Mouse (Mus musculus): ENCODE data around the gene Tacc3. TPM values are rescaled to one million over a fixed set of nuclear protein-coding genes. Genes with fewer than 3 reads are reported as not detected.

Gene Tacc3
- polyA plus RNA-seq, 1 experiment from 2014 or later, result 205 TPM

DNA sequence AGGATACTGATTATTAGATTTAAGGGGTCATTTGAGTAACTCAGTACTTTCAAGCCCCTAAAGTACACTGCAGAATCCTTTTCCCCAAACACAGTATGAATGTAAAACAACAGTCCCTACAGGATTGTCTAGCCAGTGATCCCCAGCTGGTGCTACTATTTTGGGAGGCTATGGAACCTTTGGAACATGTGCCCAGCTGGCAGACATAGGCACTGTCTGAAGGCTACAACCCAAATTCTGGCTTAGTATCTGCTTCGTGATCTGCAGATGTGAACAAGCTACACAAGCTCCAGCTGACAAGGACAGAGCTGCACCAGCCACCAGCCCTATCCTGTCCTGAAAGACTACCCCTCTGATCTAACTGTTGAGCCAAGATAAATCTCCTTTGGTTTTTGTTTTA, 25.4 kb upstream of the Tacc3 start:
- H3K27me3 ChIP-seq, result no peaks in the 10 kb centered on the region
- peaks cover 7% of the 10 kb centered on the region; the same call in 1 of the 2 replicates for H3K36me3 ChIP-seq
- WGBS, result 88% methylated on average over 1 of the region's 1 CpGs
- no peak overlapping the region for H3K4me2 ChIP-seq (replicated peaks)
- peaks cover 15% of the 10 kb centered on the region for H3K4me1 ChIP-seq
- ATAC-seq (ENCODE audit: low FRiP score, low read depth), result no peak
- no peak overlapping the region for H3K9ac ChIP-seq (replicated peaks)
- H3K4me3 ChIP-seq, result no peak overlapping the region
- H3K27ac ChIP-seq (replicated peaks), result no peak overlapping the region
- H3K9me3 ChIP-seq, result no peaks in the 10 kb centered on the region

DNA sequence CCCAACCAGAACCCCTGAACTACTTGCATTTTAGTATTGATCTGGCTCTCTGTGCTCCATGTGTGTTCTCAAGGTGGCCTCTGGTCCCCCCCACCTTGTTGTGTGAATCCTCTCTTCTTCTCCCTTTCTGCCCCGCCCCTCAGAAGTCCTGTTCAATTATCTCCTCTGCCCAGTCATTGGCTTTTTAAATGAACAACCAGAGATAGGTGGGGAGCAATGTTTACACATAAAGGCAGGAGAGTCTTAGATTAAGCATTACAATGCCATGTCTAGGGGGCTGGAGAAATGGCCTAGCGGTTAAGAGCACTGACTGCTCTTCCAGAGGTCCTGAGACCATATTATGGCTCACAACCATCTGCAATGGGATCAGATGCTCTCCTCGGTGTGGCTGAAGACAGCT, 22.6 kb upstream of the Tacc3 start:
- Histone ChIP-seq H3K36me3 (peaks cover 31% of the 10 kb centered on the region; the same call in 1 of the 2 replicates), H3K4me3 (no peak overlapping the region), H3K4me2 (replicated peaks) (no peak overlapping the region), H3K4me1 (no peaks in the 10 kb centered on the region), H3K9me3 (no peaks in the 10 kb centered on the region), H3K9ac (replicated peaks) (no peak overlapping the region), H3K27ac (replicated peaks) (no peak overlapping the region), H3K27me3 (no peaks in the 10 kb centered on the region)
- WGBS, result 93% methylated on average over 3 of the region's 3 CpGs
- no peak for ATAC-seq (ENCODE audit: low FRiP score, low read depth)

DNA sequence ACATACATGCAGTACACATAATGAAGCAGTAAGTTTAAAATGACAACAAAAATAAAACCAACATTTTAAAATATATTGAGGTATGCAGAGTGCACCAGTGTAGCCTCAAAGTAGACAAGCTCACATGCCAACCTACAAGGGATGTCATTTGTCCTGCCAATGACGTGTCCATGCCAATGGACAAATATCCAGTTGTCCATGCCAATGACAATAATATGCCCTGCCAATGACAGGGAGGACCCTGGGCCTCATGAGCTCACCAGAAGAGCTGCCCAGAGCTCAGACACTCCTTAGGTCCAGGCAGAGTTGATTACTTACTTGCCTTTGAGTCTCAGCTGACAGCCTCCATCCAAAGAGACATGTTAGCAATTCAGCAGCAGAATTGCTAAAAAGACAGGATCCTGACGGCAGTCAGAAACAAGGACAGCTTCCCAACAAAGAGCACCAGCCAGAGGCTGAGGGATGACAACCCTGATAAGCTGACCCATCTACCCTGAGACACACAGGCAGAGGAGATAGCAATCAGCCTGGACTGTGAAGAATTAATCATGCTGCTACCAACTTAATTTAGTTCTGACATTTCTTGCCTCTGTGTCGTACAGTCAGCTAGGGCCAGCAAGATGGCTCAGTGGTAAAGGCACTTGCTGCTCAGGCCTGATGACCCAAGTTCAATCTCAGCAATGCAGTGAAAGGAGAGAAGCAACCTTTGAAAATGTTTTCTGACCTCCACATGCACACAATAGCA, 20.1 kb upstream of the Tacc3 start:
- 0 out of 2 replicates have a peak overlapping the region, but pooled peaks have one; percentile 20 for H3K27ac ChIP-seq (replicated peaks)
- H3K4me3 ChIP-seq, result no peak overlapping the region
- ATAC-seq (ENCODE audit: low FRiP score, low read depth), result no peak
- no peak overlapping the region for H3K9ac ChIP-seq (replicated peaks)
- no peaks in the 10 kb centered on the region for H3K9me3 ChIP-seq
- no peaks in the 10 kb centered on the region for H3K27me3 ChIP-seq
- H3K36me3 ChIP-seq, result peaks cover 52% of the 10 kb centered on the region
- no peak overlapping the region for H3K4me2 ChIP-seq (replicated peaks)
- 82% methylated on average over 3 of the region's 3 CpGs for WGBS
- no peaks in the 10 kb centered on the region for H3K4me1 ChIP-seq

DNA sequence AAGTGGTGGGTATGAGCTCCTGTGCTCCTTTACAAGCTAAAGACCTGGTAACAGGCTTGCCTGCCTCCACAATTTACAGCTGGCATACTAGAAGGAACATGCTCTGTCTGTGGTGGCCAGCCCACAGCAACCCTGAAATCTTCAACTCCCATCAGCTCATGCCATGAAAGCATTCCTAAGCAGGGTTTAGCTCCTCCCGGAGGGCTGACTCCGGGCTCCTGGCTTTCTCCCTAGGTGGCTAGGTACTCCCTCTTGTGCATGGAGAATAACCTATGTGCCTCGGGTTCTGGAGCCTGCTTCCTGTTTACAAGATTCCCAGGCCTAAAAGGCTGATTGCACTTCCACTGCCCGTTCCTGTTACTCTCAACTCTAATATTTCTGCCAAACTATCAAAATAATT, 19.1 kb upstream of the Tacc3 start:
- Histone ChIP-seq H3K9ac (replicated peaks) (no peak overlapping the region), H3K36me3 (peaks cover 62% of the 10 kb centered on the region), H3K4me3 (no peak overlapping the region), H3K4me2 (replicated peaks) (no peak overlapping the region), H3K4me1 (no peaks in the 10 kb centered on the region), H3K9me3 (no peaks in the 10 kb centered on the region), H3K27me3 (no peaks in the 10 kb centered on the region), H3K27ac (replicated peaks) (no peak overlapping the region)
- no peak for ATAC-seq (ENCODE audit: low FRiP score, low read depth)
- WGBS, result 75% methylated on average over 4 of the region's 4 CpGs

DNA sequence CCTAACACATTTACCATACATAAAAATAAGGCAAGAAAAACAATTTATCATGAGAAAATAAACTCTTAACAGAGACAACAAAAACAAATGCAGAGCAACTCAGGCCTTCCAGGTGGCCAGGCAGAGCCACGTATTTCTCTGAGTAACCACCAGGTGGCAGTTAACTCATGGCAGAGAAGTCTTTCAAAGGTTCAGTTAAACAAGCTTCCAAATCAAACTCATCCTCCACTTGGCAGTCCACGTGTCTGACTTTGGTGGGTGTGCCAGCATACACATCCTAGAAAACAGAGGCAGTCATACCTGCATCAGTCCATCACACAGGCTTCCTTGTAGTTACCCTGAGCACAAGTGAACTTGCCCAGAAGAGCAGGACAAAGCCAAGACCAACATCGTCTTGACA, 17.3 kb upstream of the Tacc3 start:
- Histone ChIP-seq H3K9me3 (no peaks in the 10 kb centered on the region), H3K4me1 (no peaks in the 10 kb centered on the region), H3K27me3 (no peaks in the 10 kb centered on the region), H3K9ac (replicated peaks) (no peak overlapping the region), H3K36me3 (peaks cover 70% of the 10 kb centered on the region), H3K4me3 (no peak overlapping the region), H3K27ac (replicated peaks) (no peak overlapping the region), H3K4me2 (replicated peaks) (no peak overlapping the region)
- ATAC-seq (ENCODE audit: low FRiP score, low read depth), result no peak
- WGBS, result 43% methylated on average over 3 of the region's 3 CpGs

DNA sequence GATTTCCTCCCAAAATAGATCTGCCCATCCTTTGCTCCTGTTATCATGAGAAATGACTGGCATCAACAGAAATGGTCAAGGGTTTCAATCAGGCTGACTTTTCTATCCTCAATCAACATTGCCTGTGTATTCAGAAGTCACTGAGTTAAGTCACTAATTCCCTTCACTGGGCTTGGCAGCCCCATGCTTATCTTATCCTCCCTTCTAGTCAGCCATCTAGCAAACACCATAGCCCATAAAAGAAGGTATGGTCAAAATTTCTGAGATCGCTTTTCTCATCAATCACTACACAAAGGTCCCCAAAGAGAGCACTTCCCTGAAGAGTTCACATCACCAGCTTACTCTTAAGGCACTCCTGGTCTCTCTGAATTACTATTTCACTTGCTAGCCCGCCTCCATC, 6.9 kb upstream of the Tacc3 start:
- Histone ChIP-seq H3K4me2 (replicated peaks) (peak overlapping the region; percentile 77), H3K9me3 (no peaks in the 10 kb centered on the region), H3K4me1 (peaks cover 29% of the 10 kb centered on the region), H3K4me3 (peak overlapping the region; percentile 82), H3K27me3 (no peaks in the 10 kb centered on the region), H3K27ac (replicated peaks) (peak overlapping the region; percentile 97), H3K9ac (replicated peaks) (peak overlapping the region; percentile 89), H3K36me3 (peaks cover 59% of the 10 kb centered on the region)
- no peak for ATAC-seq (ENCODE audit: low FRiP score, low read depth)
- WGBS, result 22% methylated on average over 2 of the region's 2 CpGs

DNA sequence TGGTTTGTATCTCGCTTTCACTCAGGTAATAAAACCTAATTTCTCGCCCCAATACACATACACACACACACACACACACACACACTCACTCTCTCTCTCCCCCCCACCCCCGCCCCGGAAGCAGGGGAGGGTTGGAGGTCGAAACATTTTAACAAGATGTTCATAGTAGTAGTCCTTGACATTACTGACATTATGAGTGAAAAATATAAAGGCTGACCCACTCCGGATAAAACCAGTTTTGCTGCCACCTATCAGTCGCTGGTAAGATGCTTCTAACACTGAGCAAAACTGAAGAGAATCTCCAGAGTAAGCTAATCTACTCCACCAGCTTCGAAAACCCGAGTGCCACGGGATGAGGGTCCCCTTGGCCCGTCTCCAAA, 6.4 kb upstream of the Tacc3 start:
- H3K4me3 ChIP-seq, result peak overlapping the region; percentile 82
- ATAC-seq (ENCODE audit: low FRiP score, low read depth), result no peak
- H3K4me1 ChIP-seq, result peaks cover 34% of the 10 kb centered on the region
- no peaks in the 10 kb centered on the region for H3K27me3 ChIP-seq
- peak overlapping the region; percentile 77 for H3K4me2 ChIP-seq (replicated peaks)
- 2% methylated on average over 11 of the region's 11 CpGs for WGBS
- peak overlapping the region; percentile 89 for H3K9ac ChIP-seq (replicated peaks)
- H3K9me3 ChIP-seq, result no peaks in the 10 kb centered on the region
- peaks cover 54% of the 10 kb centered on the region for H3K36me3 ChIP-seq
- H3K27ac ChIP-seq (replicated peaks), result peak overlapping the region; percentile 97

DNA sequence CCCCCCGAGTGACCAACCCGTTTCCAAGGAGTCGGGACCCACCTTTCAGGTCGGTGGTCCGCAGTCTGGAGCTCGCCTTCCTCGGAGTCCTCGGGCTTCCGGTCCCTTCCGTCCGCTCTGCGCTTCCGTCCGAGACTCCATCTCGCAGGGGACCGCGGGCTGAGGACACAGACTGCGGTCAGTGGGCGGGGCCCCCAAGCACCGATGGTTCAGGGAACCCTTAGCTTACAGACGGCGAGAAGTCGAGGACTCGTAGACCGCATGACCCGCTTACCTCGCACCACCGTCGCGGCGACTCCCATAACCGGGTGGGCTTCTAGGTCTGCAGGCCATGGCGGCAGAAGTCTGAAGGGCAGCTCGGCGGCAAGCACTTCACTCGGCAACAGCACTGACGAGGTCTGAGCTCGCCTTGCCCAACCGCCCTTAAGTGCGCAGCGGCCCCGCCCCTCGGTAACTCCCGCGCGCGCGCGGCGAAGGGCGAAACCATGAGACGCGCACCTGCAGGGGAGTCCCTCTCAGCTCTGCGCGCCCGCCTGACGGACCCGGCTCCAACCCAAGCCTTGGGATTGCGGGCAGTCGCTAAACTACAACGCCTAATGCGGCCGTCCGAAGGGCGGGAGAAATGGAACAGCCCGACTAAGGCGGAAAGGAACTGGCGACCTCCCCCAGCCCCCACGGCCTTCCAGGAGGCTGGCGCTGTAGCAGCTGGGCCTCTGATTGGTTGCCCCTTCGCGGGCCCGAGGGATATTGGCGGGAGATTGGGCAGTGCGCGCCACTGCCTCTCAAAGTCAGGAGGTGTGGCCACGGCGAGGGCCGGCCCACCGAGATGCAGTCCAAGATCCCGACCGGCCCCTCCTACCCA, 5.8 kb upstream of the Tacc3 start, which contains the start of gene Slbp:
TSS of gene Slbp (minus strand) at position 654 of the 862 bp plus-strand sequence.
- Histone ChIP-seq H3K4me3 (peak within 1 kb of the TSS; percentile 82), H3K9ac (replicated peaks) (peak within 1 kb of the TSS; percentile 89), H3K27me3 (no peaks in the 10 kb centered on the region), H3K4me1 (peaks cover 40% of the 10 kb centered on the region), H3K9me3 (no peaks in the 10 kb centered on the region), H3K4me2 (replicated peaks) (peak within 1 kb of the TSS; percentile 77), H3K27ac (replicated peaks) (peak within 1 kb of the TSS; percentile 97), H3K36me3 (peaks cover 48% of the 10 kb centered on the region)
- under 1% methylated on average over 82 of the region's 82 CpGs for WGBS
- ATAC-seq (ENCODE audit: low FRiP score, low read depth), result peak; percentile 96

DNA sequence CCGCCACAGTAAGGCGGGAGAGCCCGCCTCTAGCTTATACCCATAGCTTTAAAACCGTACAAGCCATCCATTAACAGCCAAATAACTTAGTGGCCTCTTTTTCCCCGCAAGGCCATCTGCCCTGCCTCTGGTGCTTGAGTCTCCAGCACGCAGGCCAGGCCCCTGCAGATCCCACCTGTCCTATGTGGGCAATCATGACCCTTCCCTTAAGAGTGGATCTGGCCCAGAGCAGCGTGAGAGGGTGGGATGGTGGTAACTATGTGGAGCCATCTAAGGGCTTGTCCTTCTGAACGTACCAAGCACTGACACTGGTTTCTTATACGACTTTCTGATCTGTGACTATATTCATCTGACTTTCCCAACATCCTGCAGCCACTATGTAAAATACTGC, 5.2 kb upstream of the Tacc3 start:
- Histone ChIP-seq H3K4me1 (peaks cover 42% of the 10 kb centered on the region), H3K36me3 (peaks cover 42% of the 10 kb centered on the region), H3K4me2 (replicated peaks) (peak overlapping the region; percentile 77), H3K27me3 (no peaks in the 10 kb centered on the region), H3K9ac (replicated peaks) (peak overlapping the region; percentile 89; the same call in 1 of the 2 replicates), H3K27ac (replicated peaks) (peak overlapping the region; percentile 97), H3K4me3 (peak overlapping the region; percentile 82), H3K9me3 (no peaks in the 10 kb centered on the region)
- peak; percentile 42; the same call in 1 of the 2 replicates for ATAC-seq (ENCODE audit: low FRiP score, low read depth)
- 1% methylated on average over 9 of the region's 9 CpGs for WGBS

DNA sequence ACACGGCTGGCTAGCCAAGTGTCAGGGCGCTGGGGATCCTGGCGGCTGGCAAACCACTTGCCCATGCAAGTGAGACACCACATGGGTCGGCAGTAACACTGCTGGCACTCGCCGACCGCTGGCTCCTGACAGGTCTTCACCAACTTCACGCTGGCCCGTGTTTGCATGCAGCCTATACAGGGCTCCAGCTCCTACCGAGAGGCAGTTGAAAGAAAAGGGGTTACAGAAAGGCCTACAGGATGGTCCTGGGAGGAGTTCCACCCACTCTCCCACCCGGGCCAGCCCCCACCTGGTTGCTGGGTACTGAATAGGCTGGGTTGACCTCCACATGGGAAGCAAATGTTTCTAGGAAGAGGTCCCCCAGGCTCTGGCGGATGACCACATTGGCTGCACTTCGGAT, 3.5 kb upstream of the Tacc3 start:
- 96% methylated on average over 13 of the region's 13 CpGs for WGBS
- no peaks in the 10 kb centered on the region for H3K9me3 ChIP-seq
- H3K4me2 ChIP-seq (replicated peaks), result no peak overlapping the region
- peak overlapping the region; percentile 28; the same call in 1 of the 2 replicates for H3K9ac ChIP-seq (replicated peaks)
- H3K27me3 ChIP-seq, result no peaks in the 10 kb centered on the region
- H3K4me1 ChIP-seq, result peaks cover 48% of the 10 kb centered on the region
- no peak overlapping the region for H3K27ac ChIP-seq (replicated peaks)
- H3K4me3 ChIP-seq, result no peak overlapping the region
- peaks cover 29% of the 10 kb centered on the region for H3K36me3 ChIP-seq
- ATAC-seq (ENCODE audit: low FRiP score, low read depth), result no peak

DNA sequence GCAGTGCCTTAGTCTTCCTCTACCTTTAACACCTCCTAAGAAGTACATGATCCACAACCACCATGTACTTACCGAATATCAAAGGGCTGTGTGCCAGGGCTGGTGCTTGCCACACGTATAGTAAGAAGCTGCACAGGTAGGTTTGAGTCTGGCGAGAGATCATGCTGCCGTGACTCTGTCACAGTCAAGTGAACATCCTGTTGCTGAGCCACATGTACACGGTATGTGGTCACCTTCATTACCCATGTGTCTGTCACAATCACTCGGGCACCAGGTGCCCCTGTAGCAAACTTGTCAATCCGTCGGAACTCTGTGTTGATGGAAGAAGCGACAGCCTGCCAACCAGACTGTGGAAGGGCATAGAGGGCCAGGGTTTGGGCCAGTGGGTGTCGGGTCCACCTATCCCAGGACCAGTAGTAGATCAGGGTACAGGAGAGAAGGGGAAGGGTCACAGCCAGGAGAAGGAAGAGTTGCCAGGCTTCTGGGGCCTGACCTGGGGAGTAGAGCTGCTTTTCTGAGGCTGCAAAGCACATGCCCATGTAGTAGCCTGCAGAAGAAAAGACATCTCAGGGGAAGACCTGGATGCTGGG, 2.6 kb upstream of the Tacc3 start:
- WGBS, result 94% methylated on average over 10 of the region's 10 CpGs
- peaks cover 48% of the 10 kb centered on the region for H3K4me1 ChIP-seq
- peaks cover 25% of the 10 kb centered on the region for H3K36me3 ChIP-seq
- no peak overlapping the region for H3K9ac ChIP-seq (replicated peaks)
- H3K4me2 ChIP-seq (replicated peaks), result no peak overlapping the region
- H3K27ac ChIP-seq (replicated peaks), result no peak overlapping the region
- no peak overlapping the region for H3K4me3 ChIP-seq
- H3K27me3 ChIP-seq, result no peaks in the 10 kb centered on the region
- H3K9me3 ChIP-seq, result no peaks in the 10 kb centered on the region
- no peak for ATAC-seq (ENCODE audit: low FRiP score, low read depth)

DNA sequence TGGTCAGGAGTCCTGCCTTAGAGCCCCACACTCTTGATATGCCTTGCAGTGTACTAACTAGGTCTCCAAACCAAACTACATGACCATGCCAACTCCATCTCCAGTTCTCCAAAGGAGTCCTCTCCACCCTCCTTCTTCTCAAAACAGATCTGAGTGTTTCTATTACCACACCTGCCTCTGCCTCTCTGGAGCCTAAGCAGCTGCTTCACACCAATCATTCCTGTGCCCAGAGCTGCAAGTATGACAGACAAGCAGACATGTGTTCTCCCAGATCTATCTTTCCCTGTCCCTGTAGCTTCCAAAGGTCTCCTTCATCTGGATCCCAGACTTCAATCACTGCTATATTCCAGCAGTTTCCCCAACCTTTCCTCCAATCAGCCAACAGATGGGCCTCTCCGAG, 1.2 kb upstream of the Tacc3 start:
- no peaks in the 10 kb centered on the region for H3K27me3 ChIP-seq
- H3K36me3 ChIP-seq, result peaks cover 36% of the 10 kb centered on the region
- peak overlapping the region; percentile 82 for H3K9ac ChIP-seq (replicated peaks)
- no peaks in the 10 kb centered on the region for H3K9me3 ChIP-seq
- WGBS, result 61% methylated on average over 1 of the region's 1 CpGs
- ATAC-seq (ENCODE audit: low FRiP score, low read depth), result no peak
- peaks cover 41% of the 10 kb centered on the region for H3K4me1 ChIP-seq
- peak overlapping the region; percentile 90 for H3K4me2 ChIP-seq (replicated peaks)
- H3K4me3 ChIP-seq, result peak overlapping the region; percentile 59
- H3K27ac ChIP-seq (replicated peaks), result no peak overlapping the region
